Mouse (Mus musculus) regulatory T cell (primary cell): ENCODE results near the gene Klra8.
"Not testable (repeated sequence)": the region's sequence is repeated elsewhere in the genome, so short reads cannot be mapped to it uniquely, and the experiment has no call there.

Source experiments
- in situ Hi-C: fragments of 300-600 bp; cut with MboI, MseI; formaldehyde crosslinking; loops from one replicate; pipeline ENCODE4 v1.15.1; 2025; ENCODE audit warnings: high pct_unique_total_duplicates

Klra8 gene

GRCm38 (mm10) chr6:130129798-130130197 lies at the start of gene Klra8:
Klra8 (minus strand) TSS chr6:130129898.
- in situ Hi-C loops, result loop anchor here (25.0 kb wide), 1 partner anchor 1517 kb away; the partner anchor contains the start of gene Klrb1a

GRCm38 (mm10) chr6:130110485-130110884 lies 19.2 kb downstream of the Klra8 start:
- in situ Hi-C loops, result loop anchor here (10.0 kb wide), 1 partner anchor 684 kb away; no protein-coding TSS in a partner anchor

GRCm38 (mm10) chr6:130102743-130103142 lies 27.0 kb downstream of the Klra8 start:
- in situ Hi-C loops, result not testable (repeated sequence)

- in situ Hi-C loops, result no loop called here
These were observed 37.3 kb downstream of the Klra8 start for GRCm38 (mm10) chr6:130092336-130092948.

GRCm38 (mm10) chr6:130067171-130067570 lies 62.5 kb downstream of the Klra8 start, which contains the start of gene Klra4:
Klra4 (minus strand) TSS chr6:130067271.
- in situ Hi-C loops, result not testable (repeated sequence)
